Mouse (Mus musculus) gastrocnemius, postnatal 4 days (tissue): ENCODE measurements at regions not wholly inside any gene's neighbourhood (a gene's known extent, or its start where the extent isn't known, plus 50 kb on each side); places are given as distances from the start of the nearest gene placed in this dataset.
"Not testable (repeated sequence)": the region's sequence is repeated elsewhere in the genome, so short reads cannot be mapped to it uniquely, and the experiment has no call there.

Experiments used
- DNase-seq, 2 experiments: peaks; one replicate each; pipeline ENCODE4 v3.0.0; 2021 to 2022; ENCODE audit warnings: low spot score in 2 of 2, mixed read lengths in 2 of 2

- DNase-seq = no peak
These were observed 61.7 kb upstream of the Cpm start for GRCm38 (mm10) chr10:117567379-117568137.

- no peak for DNase-seq
These were observed 62.5 kb upstream of the Cpm start for GRCm38 (mm10) chr10:117566648-117567378.

GRCm38 (mm10) chr10:117566204-117566603 is 63.1 kb upstream of the Cpm start:
- DNase-seq = no peak

- DNase-seq = no peak
These were observed 63.7 kb upstream of the Cpm start for GRCm38 (mm10) chr10:117565529-117566086.

- DNase-seq = no peak
These were observed 64.2 kb upstream of the Cpm start for GRCm38 (mm10) chr10:117565110-117565509.

- DNase-seq = no peak
These were observed 64.9 kb upstream of the Cpm start for GRCm38 (mm10) chr10:117564118-117565040.

GRCm38 (mm10) chr10:117563429-117564117 is 65.7 kb upstream of the Cpm start:
- DNase-seq = no peak

GRCm38 (mm10) chr10:117562850-117563248 is 66.5 kb upstream of the Cpm start:
- DNase-seq = not testable (repeated sequence)

GRCm38 (mm10) chr10:117561909-117562849 is 67.1 kb upstream of the Cpm start:
- DNase-seq = no peak

- DNase-seq = no peak
These were observed 68.0 kb upstream of the Cpm start for GRCm38 (mm10) chr10:117561279-117561820.

- DNase-seq = no peak
These were observed 68.7 kb upstream of the Cpm start for GRCm38 (mm10) chr10:117560396-117561278.

- no peak for DNase-seq
These were observed 69.5 kb upstream of the Cpm start for GRCm38 (mm10) chr10:117559615-117560395.

GRCm38 (mm10) chr10:117558891-117559614 is 70.2 kb upstream of the Cpm start:
- DNase-seq = no peak

- no peak for DNase-seq
These were observed 71.0 kb upstream of the Cpm start for GRCm38 (mm10) chr10:117558292-117558800.

- no peak for DNase-seq
These were observed 71.6 kb upstream of the Cpm start for GRCm38 (mm10) chr10:117557666-117558065.

GRCm38 (mm10) chr10:117556851-117557542 is 72.3 kb upstream of the Cpm start:
- DNase-seq = no peak
